Comparison of ENCODE assay signal across 8 mouse cellular contexts in genomic region chrX:52611987-52612670, GRCm38 (mm10). TPM values are rescaled to one million over a fixed set of nuclear protein-coding genes. Genes with fewer than 3 reads are reported as not detected.
DNase-seq lines count a peak whose midpoint lies in the region; ATAC-seq and TF ChIP-seq lines count a peak whose summit lies in the region.

No protein-coding gene starts in this region.

- no peak for ATAC-seq in kidney, embryonic 14.5 days (ENCODE audit: low FRiP score, low TSS enrichment)
- no peak for ATAC-seq in embryonic facial prominence, embryonic 12.5 days (ENCODE audit: insufficient number of reproducible peaks, insufficient read depth, low FRiP score, low TSS enrichment)
- peak; percentile 55 for ATAC-seq in hindbrain, embryonic 11.5 days (ENCODE audit: low FRiP score)
- no peak for ATAC-seq in liver, embryonic 14.5 days (ENCODE audit: insufficient read depth)

- no peak for TF ChIP-seq CTCF in liver, embryonic 14.5 days (IDR thresholded peaks at IDR 0.05; ENCODE audit: low read depth)

- H3K4me2 ChIP-seq in kidney, embryonic 14.5 days (replicated peaks; ENCODE audit: low read depth, low read length): peak overlapping the region; percentile 49
- peak overlapping the region; percentile 51 for H3K4me2 ChIP-seq in embryonic facial prominence, embryonic 12.5 days (replicated peaks)
- H3K4me2 ChIP-seq in hindbrain, embryonic 11.5 days (replicated peaks; ENCODE audit: low read depth, low read length): peak overlapping the region; percentile 65
- H3K4me2 ChIP-seq in liver, embryonic 14.5 days (ENCODE audit: low read depth): peak overlapping the region; percentile 13

- H3K27me3 ChIP-seq in kidney, embryonic 14.5 days (ENCODE audit: control insufficient read depth, insufficient read depth, low read length): no peaks in the 10 kb centered on the region
- no peaks in the 10 kb centered on the region for H3K27me3 ChIP-seq in embryonic facial prominence, embryonic 12.5 days
- H3K27me3 ChIP-seq in hindbrain, embryonic 11.5 days (ENCODE audit: control insufficient read depth, insufficient read depth, low read length): peaks cover 2% of the 10 kb centered on the region; the same call in 1 of the 2 replicates
- peaks cover 16% of the 10 kb centered on the region for H3K27me3 ChIP-seq in liver, embryonic 14.5 days (ENCODE audit: control insufficient read depth, insufficient read depth, low read length)

- DNase-seq in kidney, adult 18-20 months: no peak
- DNase-seq in hindbrain, embryonic 11.5 days (ENCODE audit: low spot score): peak; percentile 54
- no peak for DNase-seq in liver, embryonic 14.5 days (ENCODE audit: low read depth in 3 of 3, low spot score in 3 of 3)
- DNase-seq in right cerebral cortex, postnatal 25 days: peak; percentile 15
- no peak for DNase-seq in left cerebral cortex, adult 11 months (ENCODE audit: low spot score)
- DNase-seq in spleen, adult 12 weeks (ENCODE audit: low spot score): no peak

- peak overlapping the region; percentile 86 for H3K27ac ChIP-seq in kidney, embryonic 14.5 days (ENCODE audit: low read depth, low read length)
- H3K27ac ChIP-seq in embryonic facial prominence, embryonic 12.5 days: peak overlapping the region; percentile 83
- H3K27ac ChIP-seq in hindbrain, embryonic 11.5 days (ENCODE audit: low read depth, low read length): no peak overlapping the region
- H3K27ac ChIP-seq in liver, embryonic 14.5 days: no peak overlapping the region

- 24% methylated on average over 28 of the region's 28 CpGs for WGBS in kidney, embryonic 14.5 days
- WGBS in embryonic facial prominence, embryonic 12.5 days: 26% methylated on average over 28 of the region's 28 CpGs
- WGBS in hindbrain, embryonic 11.5 days: 18% methylated on average over 28 of the region's 28 CpGs
- 16% methylated on average over 28 of the region's 28 CpGs for WGBS in liver, embryonic 14.5 days (ENCODE audit: insufficient replicate concordance)

- no peak for TF ChIP-seq EP300 in liver, embryonic 14.5 days (IDR thresholded peaks at IDR 0.05; ENCODE audit: low read depth)

- no peaks in the 10 kb centered on the region for H3K36me3 ChIP-seq in kidney, embryonic 14.5 days (ENCODE audit: control insufficient read depth, insufficient read depth, low read length)
- H3K36me3 ChIP-seq in embryonic facial prominence, embryonic 12.5 days: no peaks in the 10 kb centered on the region
- H3K36me3 ChIP-seq in hindbrain, embryonic 11.5 days (ENCODE audit: control insufficient read depth, insufficient read depth, low read length): no peaks in the 10 kb centered on the region
- no peaks in the 10 kb centered on the region for H3K36me3 ChIP-seq in liver, embryonic 14.5 days (replicated peaks; ENCODE audit: control insufficient read depth, insufficient read depth, low read depth)

- peak overlapping the region; percentile 78 for H3K9ac ChIP-seq in kidney, embryonic 14.5 days (ENCODE audit: low read depth, low read length)
- peak overlapping the region; percentile 77 for H3K9ac ChIP-seq in embryonic facial prominence, embryonic 12.5 days
- no peak overlapping the region for H3K9ac ChIP-seq in hindbrain, embryonic 11.5 days (ENCODE audit: low read depth, low read length)
- H3K9ac ChIP-seq in liver, embryonic 14.5 days (replicated peaks): no peak overlapping the region; the same call in 1 of the 2 replicates

- no peaks in the 10 kb centered on the region for H3K9me3 ChIP-seq in kidney, embryonic 14.5 days (ENCODE audit: control insufficient read depth, low read length)
- H3K9me3 ChIP-seq in embryonic facial prominence, embryonic 12.5 days: no peaks in the 10 kb centered on the region
- H3K9me3 ChIP-seq in hindbrain, embryonic 11.5 days (ENCODE audit: control insufficient read depth, low read length): no peaks in the 10 kb centered on the region
- no peaks in the 10 kb centered on the region for H3K9me3 ChIP-seq in liver, embryonic 14.5 days (ENCODE audit: control insufficient read depth, low read length)

- H3K4me1 ChIP-seq in kidney, embryonic 14.5 days (ENCODE audit: control insufficient read depth, insufficient read depth, low read length): peaks cover 10% of the 10 kb centered on the region; the same call in 1 of the 2 replicates
- H3K4me1 ChIP-seq in embryonic facial prominence, embryonic 12.5 days: 0 out of 2 replicates have a peak, but pooled peaks cover 3% of the 10 kb centered on the region
- no peaks in the 10 kb centered on the region for H3K4me1 ChIP-seq in hindbrain, embryonic 11.5 days (replicated peaks; ENCODE audit: control insufficient read depth, insufficient read depth, low read length)
- no peaks in the 10 kb centered on the region for H3K4me1 ChIP-seq in liver, embryonic 14.5 days (replicated peaks; ENCODE audit: control insufficient read depth in 2 of 2, insufficient read depth in 2 of 2, low read length in 1 of 2)

- H3K4me3 ChIP-seq in kidney, embryonic 14.5 days (ENCODE audit: low read length): peak overlapping the region; percentile 62
- H3K4me3 ChIP-seq in embryonic facial prominence, embryonic 12.5 days: peak overlapping the region; percentile 62
- peak overlapping the region; percentile 37 for H3K4me3 ChIP-seq in hindbrain, embryonic 11.5 days (ENCODE audit: low read depth, low read length)
- peak overlapping the region; percentile 44 to 65 for H3K4me3 ChIP-seq in liver, embryonic 14.5 days (ENCODE audit: insufficient read depth in 1 of 2, low read depth in 2 of 2, low read length in 2 of 2)

RNA-seq across cellular contexts. Expression of gene Gpc3, which starts 1.6 kb away (rescaled TPM):
- 1,004 and 1,032 TPM in 2 replicates for polyA plus RNA-seq in kidney, embryonic 14.5 days (2014; fragmentation: Nextera tagmentation; extraction: Ambion mirVana)
- polyA plus RNA-seq in embryonic facial prominence, embryonic 12.5 days (2016; fragmentation: Nextera tagmentation; extraction: Ambion mirVana): 863 and 926 TPM in 2 replicates
- 320 and 338 TPM in 2 replicates for polyA plus RNA-seq in hindbrain, embryonic 11.5 days (2014; fragmentation: Nextera tagmentation; extraction: Ambion mirVana)
- 135 and 181 TPM in 2 replicates for polyA plus RNA-seq in liver, embryonic 14.5 days (2012; rRNA removed)
- 240 and 249 TPM in 2 replicates for polyA plus RNA-seq in liver, embryonic 14.5 days (2014; fragmentation: Nextera tagmentation; extraction: Ambion mirVana)

Comparison
In these comparisons a context has a peak if more than half of its experiments do, and no peak if none do; other contexts are left out.
1. H3K27ac ChIP-seq: peak in kidney, embryonic 14.5 days (single experiment) and embryonic facial prominence, embryonic 12.5 days (single experiment); none in hindbrain, embryonic 11.5 days (single experiment) and liver, embryonic 14.5 days (single experiment).
2. H3K4me2 ChIP-seq: peak in every context shown above with its lines; median percentile 65 in hindbrain, embryonic 11.5 days; 51 in embryonic facial prominence, embryonic 12.5 days; 49 in kidney, embryonic 14.5 days; 13 in liver, embryonic 14.5 days.
3. H3K9ac ChIP-seq: peak in kidney, embryonic 14.5 days (single experiment) and embryonic facial prominence, embryonic 12.5 days (single experiment); none in hindbrain, embryonic 11.5 days (single experiment) and liver, embryonic 14.5 days (single experiment).
4. DNase-seq: peak in hindbrain, embryonic 11.5 days (single experiment) and right cerebral cortex, postnatal 25 days (single experiment); none in kidney, adult 18-20 months (single experiment), liver, embryonic 14.5 days (0 of 3), left cerebral cortex, adult 11 months (single experiment) and spleen, adult 12 weeks (single experiment).
5. Peak in every context shown above with its lines, with median percentiles within 50 percentile points of each other: H3K4me3 ChIP-seq.